Mouse (Mus musculus) heart, embryonic 12.5 days (tissue): ENCODE results near the gene Klhdc8b. TPM values are rescaled to one million over a fixed set of nuclear protein-coding genes. Genes with fewer than 3 reads are reported as not detected.

Experiments
- ATAC-seq: fragments of 200-750 bp; cut with Nextera tagmentation; 2 replicates; pipeline ENCODE4 v1.8.0; 2017; ENCODE audit warnings: moderate TSS enrichment, moderate library complexity; ENCODE audit not compliant: insufficient number of reproducible peaks, low FRiP score
- H3K27ac ChIP-seq: fragments of 300-500 bp; sonication (generic); 2 replicates; pipeline ENCODE4 v1.5.1; 2016; ENCODE audit warnings: mild to moderate bottlenecking, moderate library complexity; ENCODE audit not compliant: poor library complexity, severe bottlenecking
- H3K27me3 ChIP-seq: fragments of 300-500 bp; sonication (generic); replicated peaks from 2 replicates; pipeline ENCODE4 v1.6.1; 2016; ENCODE audit warnings: mild to moderate bottlenecking, moderate library complexity
- H3K36me3 ChIP-seq: fragments of 300-500 bp; sonication (generic); 2 replicates; pipeline ENCODE4 v1.6.1; 2016; ENCODE audit warnings: mild to moderate bottlenecking, moderate library complexity
- H3K4me1 ChIP-seq: fragments of 300-500 bp; sonication (generic); replicated peaks from 2 replicates; pipeline ENCODE4 v1.6.1; 2016; ENCODE audit warnings: mild to moderate bottlenecking
- H3K4me2 ChIP-seq: fragments of 300-500 bp; sonication (generic); 2 replicates; pipeline ENCODE4 v1.6.1; 2016; ENCODE audit warnings: mild to moderate bottlenecking, moderate library complexity
- H3K4me3 ChIP-seq: fragments of 300-500 bp; sonication (generic); 2 replicates; pipeline ENCODE4 v1.5.1; 2016; ENCODE audit warnings: mild to moderate bottlenecking
- H3K9ac ChIP-seq: fragments of 300-500 bp; sonication (generic); 2 replicates; pipeline ENCODE4 v1.6.1; 2016; ENCODE audit warnings: mild to moderate bottlenecking, moderate library complexity
- H3K9me3 ChIP-seq: fragments of 300-500 bp; sonication (generic); replicated peaks from 2 replicates; pipeline ENCODE4 v1.6.1; 2016; ENCODE audit warnings: mild to moderate bottlenecking, moderate library complexity
- WGBS: fragments of 180-500 bp; shearing (Covaris S2); methylation state at CpG from one replicate; pipeline ENCODE4 v1.1.7; 2016; 5-methylcytosine and 5-hydroxymethylcytosine counted together
- polyA plus RNA-seq: library from polyadenylated mRNA; unstranded; fragments of >200 nt; fragmentation: Nextera tagmentation; extraction: Ambion mirVana; gene quantifications from 2 replicates; pipeline ENCODE4 v1.2.1, GENCODE M21; 2016

Gene Klhdc8b
- polyA plus RNA-seq, 1 experiment from 2014 or later, result 99.1 TPM

GRCm38 (mm10) chr9:108411381-108411942 lies 49.9 kb downstream of the Klhdc8b start:
- Histone ChIP-seq H3K36me3 (no peaks in the 10 kb centered on the region), H3K4me2 (no peak overlapping the region), H3K27ac (no peak overlapping the region), H3K9ac (no peak overlapping the region), H3K9me3 (peaks cover 4% of the 10 kb centered on the region; the same call in 1 of the 2 replicates), H3K4me1 (no peaks in the 10 kb centered on the region), H3K4me3 (no peak overlapping the region), H3K27me3 (no peaks in the 10 kb centered on the region)
- ATAC-seq, result no peak
- WGBS, result 73% methylated on average over 9 of the region's 9 CpGs

- Histone ChIP-seq H3K4me3 (no peak overlapping the region), H3K4me2 (no peak overlapping the region), H3K36me3 (no peaks in the 10 kb centered on the region), H3K27me3 (no peaks in the 10 kb centered on the region), H3K9me3 (peaks cover 4% of the 10 kb centered on the region; the same call in 1 of the 2 replicates), H3K9ac (no peak overlapping the region), H3K4me1 (no peaks in the 10 kb centered on the region), H3K27ac (no peak overlapping the region)
- 57% methylated on average over 4 of the region's 4 CpGs for WGBS
- no peak for ATAC-seq
These were observed 51.8 kb downstream of the Klhdc8b start for GRCm38 (mm10) chr9:108409535-108409934.

- Histone ChIP-seq H3K27me3 (no peaks in the 10 kb centered on the region), H3K9ac (no peak overlapping the region), H3K4me2 (no peak overlapping the region), H3K9me3 (no peaks in the 10 kb centered on the region), H3K27ac (no peak overlapping the region), H3K36me3 (no peaks in the 10 kb centered on the region), H3K4me3 (no peak overlapping the region), H3K4me1 (peaks cover 3% of the 10 kb centered on the region; the same call in 1 of the 2 replicates)
- ATAC-seq, result no peak
- WGBS, result 69% methylated on average over 8 of the region's 8 CpGs
These were observed 56.9 kb downstream of the Klhdc8b start for GRCm38 (mm10) chr9:108404451-108404850.

GRCm38 (mm10) chr9:108403081-108403480 lies 58.3 kb downstream of the Klhdc8b start:
- peaks cover 3% of the 10 kb centered on the region; the same call in 1 of the 2 replicates for H3K4me1 ChIP-seq
- ATAC-seq, result no peak
- no peaks in the 10 kb centered on the region for H3K36me3 ChIP-seq
- no peaks in the 10 kb centered on the region for H3K9me3 ChIP-seq
- no peaks in the 10 kb centered on the region for H3K27me3 ChIP-seq
- H3K4me3 ChIP-seq, result no peak overlapping the region
- 83% methylated on average over 4 of the region's 4 CpGs for WGBS
- H3K27ac ChIP-seq, result no peak overlapping the region
- no peak overlapping the region for H3K9ac ChIP-seq
- H3K4me2 ChIP-seq, result no peak overlapping the region

- ATAC-seq, result no peak
- H3K9ac ChIP-seq, result no peak overlapping the region
These were observed 60.0 kb downstream of the Klhdc8b start for GRCm38 (mm10) chr9:108401186-108401960.

GRCm38 (mm10) chr9:108398324-108398723 lies 63.1 kb downstream of the Klhdc8b start:
- Histone ChIP-seq H3K9me3 (no peaks in the 10 kb centered on the region), H3K4me3 (no peak overlapping the region), H3K36me3 (peaks cover 16% of the 10 kb centered on the region), H3K4me2 (no peak overlapping the region), H3K27me3 (no peaks in the 10 kb centered on the region), H3K4me1 (peaks cover 3% of the 10 kb centered on the region; the same call in 1 of the 2 replicates), H3K27ac (no peak overlapping the region), H3K9ac (no peak overlapping the region)
- WGBS, result 83% methylated on average over 3 of the region's 3 CpGs
- ATAC-seq, result no peak

More at GRCm38 (mm10) chr9:108401186-108401960, 60.0 kb downstream of the Klhdc8b start:
- Histone ChIP-seq H3K4me3 (no peak overlapping the region), H3K4me1 (peaks cover 3% of the 10 kb centered on the region; the same call in 1 of the 2 replicates), H3K36me3 (0 out of 2 replicates have a peak, but pooled peaks cover 2% of the 10 kb centered on the region), H3K4me2 (no peak overlapping the region), H3K27ac (no peak overlapping the region), H3K9me3 (no peaks in the 10 kb centered on the region), H3K27me3 (no peaks in the 10 kb centered on the region)
- 67% methylated on average over 7 of the region's 7 CpGs for WGBS

Other genes starting within 250 kb of the Klhdc8b start
- 188 and 200 TPM in 2 replicates for gene Dag1, start 197.6 kb downstream of the Klhdc8b start, polyA plus RNA-seq
- 22.5 and 22.6 TPM in 2 replicates for gene Nicn1, start 171.2 kb downstream of the Klhdc8b start, polyA plus RNA-seq
- gene Amt, start 164.7 kb downstream of the Klhdc8b start, polyA plus RNA-seq, result 11.7 and 13.3 TPM in 2 replicates
- gene Rhoa, start 155.5 kb downstream of the Klhdc8b start, polyA plus RNA-seq, result 348 and 367 TPM in 2 replicates
- gene Tcta, start 155.4 kb downstream of the Klhdc8b start, polyA plus RNA-seq, result 31.2 and 35.3 TPM in 2 replicates
- gene Gpx1, start 122.7 kb downstream of the Klhdc8b start, polyA plus RNA-seq, result 1,088 and 1,118 TPM in 2 replicates
- gene Usp4, start 113.7 kb downstream of the Klhdc8b start, polyA plus RNA-seq, result 93.2 and 98.3 TPM in 2 replicates
- 0.40 and 0.55 TPM in 2 replicates for gene 1700102P08Rik, start 68.8 kb downstream of the Klhdc8b start, polyA plus RNA-seq
- 1.0 and 1.5 TPM in 2 replicates for gene Ccdc36, start 33.1 kb downstream of the Klhdc8b start, polyA plus RNA-seq
- gene BC048562, start 25.1 kb downstream of the Klhdc8b start, polyA plus RNA-seq, result not detected in 2 replicates
- 39.1 and 39.2 TPM in 2 replicates for gene Ccdc71, start 1.1 kb downstream of the Klhdc8b start, polyA plus RNA-seq
- gene Lamb2, start 18.2 kb upstream of the Klhdc8b start, polyA plus RNA-seq, result 67.2 and 68.6 TPM in 2 replicates
- 78.0 and 84.2 TPM in 2 replicates for gene Usp19, start 29.0 kb upstream of the Klhdc8b start, polyA plus RNA-seq
- gene Qars, start 46.1 kb upstream of the Klhdc8b start, polyA plus RNA-seq, result 70.1 and 73.1 TPM in 2 replicates
- 108 and 115 TPM in 2 replicates for gene Qrich1, start 55.2 kb upstream of the Klhdc8b start, polyA plus RNA-seq
- 105 and 115 TPM in 2 replicates for gene Impdh2, start 98.7 kb upstream of the Klhdc8b start, polyA plus RNA-seq
- gene Ndufaf3, start 105.9 kb upstream of the Klhdc8b start, polyA plus RNA-seq, result 49.9 and 55.5 TPM in 2 replicates
- gene Dalrd3, start 108.3 kb upstream of the Klhdc8b start, polyA plus RNA-seq, result 89.4 and 91.4 TPM in 2 replicates
- gene Wdr6, start 117.2 kb upstream of the Klhdc8b start, polyA plus RNA-seq, result 79.4 and 80.8 TPM in 2 replicates
- gene P4htm, start 136.1 kb upstream of the Klhdc8b start, polyA plus RNA-seq, result 18.9 and 21.2 TPM in 2 replicates
- 49.1 and 49.7 TPM in 2 replicates for gene Arih2, start 187.8 kb upstream of the Klhdc8b start, polyA plus RNA-seq
- gene Slc25a20, start 200.5 kb upstream of the Klhdc8b start, polyA plus RNA-seq, result 57.1 and 59.3 TPM in 2 replicates
- 41.8 and 44.0 TPM in 2 replicates for gene Prkar2a, start 227.7 kb upstream of the Klhdc8b start, polyA plus RNA-seq